Mouse (Mus musculus) gastrocnemius, postnatal 36 days (tissue): ENCODE measurements around the gene Unc93b1. TPM values are rescaled to one million over a fixed set of nuclear protein-coding genes. Genes with fewer than 3 reads are reported as not detected.

Experiments used
- DNase-seq, 2 experiments: peaks; one replicate each; pipeline ENCODE4 v3.0.0; 2022
- intact Hi-C: fragments of 180-260 bp; cut with DNase I; formaldehyde crosslinking; loops from one replicate; pipeline ENCODE4 v1.15.1; 2025
- long read RNA-seq, 2 experiments: library from polyadenylated mRNA; stranded (forward); transcript quantifications; one replicate each; pipeline ENCODE4 v2.0.0; 2021
- total RNA-seq, 2 experiments: library from RNA; stranded (reverse); gene quantifications; 2 replicates each; pipeline ENCODE4 v1.2.3; 2021

Gene Unc93b1
- total RNA-seq, result 1 to 10 TPM; 5.1 to 7.7 TPM
- long read RNA-seq, experiment 1, partial matches to known transcripts, result 1 of 4 reads
- long read RNA-seq, experiment 1, other reads (novel, unspliced or antisense), result 0 of 4 reads
- long read RNA-seq, experiment 2, partial matches to known transcripts, result 0 of 3 reads
- long read RNA-seq, experiment 2, other reads (novel, unspliced or antisense), result 0 of 3 reads

GRCm38 (mm10) chr19:3935032-3935895, at the start of gene Unc93b1:
Gene Unc93b1, plus strand, starts transcription at chr19:3935186.
- intact Hi-C loops, result no loop called here
- DNase-seq, result peak; percentile 63 to 68

DNA sequence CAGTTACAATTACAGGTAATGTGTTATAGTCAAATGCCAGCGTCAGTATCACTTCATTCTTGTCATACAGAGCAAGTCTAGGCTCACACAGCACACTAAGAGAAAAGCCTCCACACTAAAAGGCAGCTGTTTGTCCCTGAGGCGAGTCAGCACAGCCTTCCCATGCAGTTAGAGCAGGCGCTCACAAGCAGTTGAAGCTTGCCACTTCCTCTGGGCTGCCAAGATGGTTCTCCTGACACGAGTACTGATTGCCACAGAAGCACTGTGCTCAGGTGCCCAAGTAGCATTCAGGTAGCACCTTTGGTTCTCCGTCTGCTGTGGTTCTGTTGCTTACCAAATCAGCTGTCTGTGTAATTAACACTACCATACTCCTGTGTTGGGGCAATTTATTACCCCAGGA, 45.9 kb upstream of the Unc93b1 start:
- intact Hi-C loops, result no loop called here
- no peak for DNase-seq

- no peak for DNase-seq
- intact Hi-C loops, result no loop called here
Observed at GRCm38 (mm10) chr19:3890181-3890580, 44.8 kb upstream of the Unc93b1 start.

GRCm38 (mm10) chr19:3893545-3894116, 41.4 kb upstream of the Unc93b1 start:
- no peak for DNase-seq
- intact Hi-C loops, result no loop called here

GRCm38 (mm10) chr19:3894294-3894693, 40.7 kb upstream of the Unc93b1 start:
- no peak for DNase-seq
- intact Hi-C loops, result no loop called here

DNA sequence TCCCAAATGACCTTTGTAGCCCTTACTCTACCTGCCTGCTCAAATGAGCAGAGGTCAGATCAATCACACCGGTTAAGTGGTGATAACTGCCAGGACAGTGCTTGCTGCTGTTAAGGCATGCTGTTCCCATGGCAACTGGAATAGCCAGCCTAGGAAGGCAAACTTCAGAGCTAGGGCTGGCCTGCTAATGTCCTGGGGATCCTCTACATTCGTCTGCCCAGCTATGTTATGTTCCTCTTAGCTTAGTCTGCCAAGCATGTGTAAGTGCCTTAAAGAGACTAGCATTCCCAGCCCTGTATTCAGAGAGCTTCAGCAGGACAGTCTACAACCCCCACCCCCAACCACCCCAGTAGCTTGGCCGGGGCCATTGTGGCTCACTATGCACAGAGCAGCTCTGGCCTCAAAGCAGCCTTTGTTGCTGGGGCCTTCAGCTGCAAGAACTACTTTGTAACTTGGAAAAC, 39.8 kb upstream of the Unc93b1 start:
- no peak for DNase-seq
- intact Hi-C loops, result no loop called here

DNA sequence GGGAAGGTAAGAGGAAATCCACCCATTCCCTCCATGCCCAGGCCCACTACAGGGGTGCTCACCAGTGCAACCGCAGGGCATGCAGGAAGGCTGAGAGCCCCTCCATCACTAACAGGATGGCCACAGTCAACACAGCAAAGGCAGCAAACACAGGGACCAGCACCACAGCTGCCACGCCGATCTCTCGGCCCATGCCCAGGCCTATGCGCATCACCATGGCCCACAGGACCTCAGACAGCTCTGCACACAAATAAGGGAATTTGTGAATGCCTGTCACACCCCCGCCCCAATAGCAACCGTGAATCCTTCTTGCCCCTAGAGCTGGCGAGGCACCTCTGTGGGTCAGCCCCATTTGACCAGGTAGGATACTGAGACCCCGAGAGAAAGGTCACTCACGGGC, 38.8 kb upstream of the Unc93b1 start:
- no peak for DNase-seq
- intact Hi-C loops, result no loop called here

DNA sequence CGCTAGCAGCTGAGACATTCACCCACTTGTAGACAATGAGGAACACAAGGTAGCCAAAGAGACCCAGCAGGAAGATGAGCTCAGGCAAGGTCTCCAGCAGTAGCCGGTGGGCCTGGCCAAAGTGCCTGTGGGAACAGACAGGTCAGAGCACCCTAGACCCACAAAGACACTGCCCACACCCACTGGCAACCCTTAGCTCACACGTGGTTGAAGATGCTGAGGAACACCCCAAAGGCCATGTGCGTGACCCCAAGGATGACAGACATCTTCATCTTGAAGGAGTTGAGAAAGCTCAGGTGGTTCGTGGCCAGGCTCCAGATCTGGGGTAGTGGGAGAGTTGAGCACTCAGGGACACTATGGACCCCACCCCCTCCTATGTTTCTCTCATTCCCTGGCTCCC, 37.4 kb upstream of the Unc93b1 start:
- DNase-seq, result no peak
- intact Hi-C loops, result no loop called here

DNA sequence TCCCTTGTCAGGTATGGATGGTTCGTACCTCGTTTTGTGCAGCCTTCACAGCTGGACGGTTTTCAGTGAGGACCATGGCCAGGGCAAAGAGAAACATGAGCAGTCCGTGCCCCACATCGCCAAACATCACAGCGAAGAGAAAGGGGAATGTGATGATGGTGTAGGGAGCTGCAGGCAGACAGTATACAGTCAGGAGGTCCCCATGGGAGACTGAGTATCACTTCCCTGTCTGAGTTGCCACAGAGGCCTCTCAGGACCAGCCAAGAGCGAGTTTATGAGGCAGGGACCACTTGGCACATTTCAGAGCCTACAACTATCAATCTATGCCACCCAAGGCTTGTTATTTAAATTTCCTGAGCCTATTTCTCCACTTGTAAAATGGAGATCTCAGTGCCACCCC, 36.0 kb upstream of the Unc93b1 start:
- intact Hi-C loops, result no loop called here
- no peak for DNase-seq

- intact Hi-C loops, result no loop called here
- no peak for DNase-seq
Observed at GRCm38 (mm10) chr19:3899618-3900017, 35.4 kb upstream of the Unc93b1 start.

GRCm38 (mm10) chr19:3902966-3903365, 32.0 kb upstream of the Unc93b1 start:
- DNase-seq, result no peak

GRCm38 (mm10) chr19:3903648-3904362, 31.2 kb upstream of the Unc93b1 start:
- peak in 1 of 2 experiments; percentile 13 for DNase-seq
- intact Hi-C loops, result no loop called here

More at GRCm38 (mm10) chr19:3902966-3903365, 32.0 kb upstream of the Unc93b1 start:
- intact Hi-C loops, result no loop called here

- intact Hi-C loops, result no loop called here
- DNase-seq, result no peak
Observed at GRCm38 (mm10) chr19:3904363-3904675, 30.7 kb upstream of the Unc93b1 start.

DNA sequence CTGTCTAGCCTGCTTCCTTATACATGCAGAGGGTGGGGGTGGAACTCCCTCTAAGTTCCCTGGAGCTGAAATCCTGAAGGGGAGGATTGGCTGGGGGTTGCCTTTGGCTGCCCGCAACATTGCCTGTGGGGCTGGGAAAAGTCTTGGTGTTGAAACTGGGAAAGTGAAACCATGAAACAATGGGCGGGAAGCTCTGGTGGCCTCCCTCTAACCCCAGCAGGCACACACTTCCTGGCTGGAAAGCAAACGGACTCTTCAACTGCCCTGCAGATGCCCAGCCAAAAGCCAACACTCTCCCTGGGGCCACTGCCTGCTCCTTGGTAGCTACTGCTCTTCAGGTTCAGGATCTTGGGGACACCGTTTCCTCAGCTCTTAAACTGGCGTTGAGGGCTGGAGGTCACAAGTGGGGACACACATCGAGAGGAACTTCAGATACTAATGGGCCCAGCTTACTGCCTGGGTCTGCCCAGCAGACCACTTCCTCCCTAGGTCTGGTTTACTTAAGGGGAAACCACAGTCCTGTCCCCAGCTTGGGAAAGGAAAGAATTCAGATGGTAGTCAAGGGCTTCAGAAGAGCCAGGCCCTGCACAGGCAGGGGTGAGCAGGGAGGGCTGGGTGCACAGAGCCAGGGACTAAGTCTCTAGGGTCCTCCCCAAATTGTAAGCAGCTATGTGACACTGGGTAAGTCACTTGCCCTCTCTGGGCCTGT, 29.6 kb upstream of the Unc93b1 start:
- intact Hi-C loops, result no loop called here

GRCm38 (mm10) chr19:3906326-3906725, 28.7 kb upstream of the Unc93b1 start:
- DNase-seq, result no peak
- intact Hi-C loops, result no loop called here

More for the DNA sequence above, 29.6 kb upstream of the Unc93b1 start:
- DNase-seq, result no peak

GRCm38 (mm10) chr19:3906795-3907786, 27.9 kb upstream of the Unc93b1 start, which contains the start of gene Tcirg1:
Gene Tcirg1, minus strand, starts transcription at chr19:3907133.
- peak; percentile 74 to 78 for DNase-seq
- intact Hi-C loops, result no loop called here

DNA sequence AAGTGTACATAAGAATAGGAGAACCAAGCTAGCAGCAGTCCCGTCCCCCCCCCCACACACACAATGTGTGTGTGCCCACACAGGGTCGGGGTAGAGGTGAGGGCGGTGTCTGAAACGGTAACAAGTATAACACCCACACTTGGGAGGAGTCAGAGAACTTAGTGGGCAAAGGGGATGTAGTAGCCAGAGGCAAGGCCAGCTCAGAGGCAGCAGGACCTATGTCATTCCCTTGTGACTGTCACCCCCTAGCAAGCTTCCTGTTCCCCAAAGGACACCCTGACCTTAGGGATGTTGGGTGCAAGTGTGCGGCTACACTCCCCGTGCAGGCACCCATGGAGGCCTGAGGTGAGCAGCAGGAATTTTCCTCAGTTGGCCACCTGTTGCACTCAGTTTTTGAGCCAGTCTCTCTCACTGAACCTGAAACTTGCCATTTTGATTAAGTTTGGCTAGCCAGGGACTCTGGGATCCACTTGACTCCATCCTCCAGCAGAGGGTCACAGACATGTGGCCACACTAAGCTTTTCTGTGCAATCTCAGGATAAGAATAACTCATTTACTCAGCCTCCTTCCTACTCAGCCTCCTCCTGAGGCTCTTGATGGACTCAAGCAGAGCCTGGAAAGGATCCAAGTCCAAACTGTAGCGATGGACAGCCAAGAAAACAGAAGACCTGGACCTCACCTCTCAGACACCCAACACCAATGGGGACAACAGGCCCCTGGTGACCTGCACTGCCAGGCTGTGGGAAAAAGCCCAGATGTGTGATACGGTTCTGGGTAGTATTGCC, 26.9 kb upstream of the Unc93b1 start:
- DNase-seq, result no peak
- intact Hi-C loops, result no loop called here

DNA sequence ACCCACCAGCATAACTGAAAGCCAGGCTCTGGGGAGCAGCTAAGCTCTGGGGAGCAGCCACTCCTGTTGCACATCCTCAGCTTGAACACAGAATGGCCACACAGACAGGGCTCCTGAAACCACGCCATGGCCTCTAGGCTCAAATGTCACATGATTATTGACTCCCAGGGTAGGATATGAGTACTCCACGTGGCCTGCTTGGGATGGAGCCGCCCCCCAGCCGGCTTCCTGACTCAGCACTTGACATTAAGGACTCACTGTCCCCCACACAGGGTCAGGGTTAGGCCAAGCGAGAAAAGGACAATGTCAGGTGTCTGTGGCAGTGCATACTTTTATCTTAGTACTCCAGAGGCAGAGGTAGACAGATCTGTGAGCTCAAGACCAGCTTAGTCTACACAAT, 24.8 kb upstream of the Unc93b1 start:
- DNase-seq, result no peak
- intact Hi-C loops, result no loop called here
